Mouse (Mus musculus) kidney, adult 8-10 months (tissue): ENCODE measurements around the gene Slc25a20.
A peak's percentile ranks its signal among the peaks of the same experiment; 100 is the strongest.
"Not testable (repeated sequence)": the region's sequence is repeated elsewhere in the genome, so short reads cannot be mapped to it uniquely, and the experiment has no call there.

Experiments used
- DNase-seq, 2 experiments: peaks; one replicate each; pipeline ENCODE4 v3.0.0; 2022

Gene Slc25a20

DNA sequence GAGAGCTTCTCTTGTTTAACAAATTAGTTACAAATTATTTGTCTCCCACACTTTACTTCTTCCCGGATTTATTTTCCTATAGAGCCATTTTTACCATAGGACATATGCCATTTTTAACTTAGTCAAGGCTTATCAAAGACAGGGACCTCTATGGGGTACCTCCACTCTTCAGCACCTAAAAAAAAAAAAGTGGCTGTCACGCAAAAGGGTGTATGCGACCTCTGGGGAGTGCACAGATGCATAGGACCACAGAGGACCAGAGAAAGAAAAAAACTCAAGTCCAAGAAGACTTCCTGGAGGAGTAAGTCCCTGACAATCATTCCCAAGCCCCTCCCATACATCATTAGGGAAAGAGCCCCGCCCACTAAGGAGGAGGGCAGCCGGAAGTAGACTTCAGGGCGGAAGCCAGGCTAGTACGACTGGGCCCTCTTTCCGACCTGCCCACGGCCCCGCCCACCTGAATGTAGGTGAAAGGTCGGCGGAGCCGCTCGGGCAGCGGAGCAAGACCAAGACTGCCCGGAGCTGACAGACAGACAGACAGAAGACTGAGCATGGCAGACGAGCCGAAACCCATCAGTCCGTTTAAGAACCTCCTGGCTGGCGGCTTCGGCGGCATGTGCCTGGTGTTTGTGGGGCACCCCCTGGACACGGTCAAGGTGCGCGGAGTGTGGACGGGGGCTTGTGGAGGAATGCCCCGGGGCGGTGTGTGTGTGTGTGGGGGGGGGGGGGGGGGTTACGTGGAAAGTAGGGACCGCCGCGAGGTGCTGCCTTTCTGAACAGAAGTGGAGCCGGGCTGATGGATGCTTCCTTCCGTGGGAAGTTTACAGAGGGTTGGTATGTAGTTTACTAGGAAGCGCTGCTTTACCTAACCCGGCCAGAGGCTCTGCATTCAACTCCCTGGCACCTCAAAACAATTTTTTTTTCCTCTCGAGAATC, at the start of gene Slc25a20:
Gene Slc25a20, plus strand, starts transcription at position 412 of the 936 bp plus-strand sequence.
- DNase-seq: peak; percentile 91 to 93

- no peak for DNase-seq
Observed at GRCm38 (mm10) chr9:108617301-108617700, 44.6 kb upstream of the Slc25a20 start.

- peak; percentile 21 to 38 for DNase-seq
Observed at GRCm38 (mm10) chr9:108626498-108626897, 35.4 kb upstream of the Slc25a20 start.

DNA sequence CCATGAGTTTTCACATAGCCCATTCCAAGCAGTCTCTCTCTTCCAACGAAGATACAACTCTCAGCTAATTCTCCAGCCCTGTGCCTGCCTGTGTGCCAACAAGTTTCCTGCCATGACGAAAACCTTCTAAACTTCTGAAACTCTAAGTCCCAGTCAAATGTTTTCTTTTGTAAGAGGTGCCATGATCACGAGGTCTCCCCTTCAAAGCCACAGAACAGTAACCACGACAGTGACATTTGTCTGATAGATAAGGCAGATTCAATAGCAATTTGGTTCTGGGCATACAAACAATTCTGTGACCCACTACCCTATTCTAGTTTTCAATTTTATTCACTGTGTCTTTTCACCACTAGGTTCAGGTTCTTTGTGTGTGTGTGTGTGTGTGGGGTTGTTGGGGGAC, 33.7 kb upstream of the Slc25a20 start:
- no peak for DNase-seq

GRCm38 (mm10) chr9:108630683-108631082, 31.2 kb upstream of the Slc25a20 start:
- no peak for DNase-seq

- DNase-seq: no peak
Observed at GRCm38 (mm10) chr9:108631631-108632256, 30.1 kb upstream of the Slc25a20 start.

DNA sequence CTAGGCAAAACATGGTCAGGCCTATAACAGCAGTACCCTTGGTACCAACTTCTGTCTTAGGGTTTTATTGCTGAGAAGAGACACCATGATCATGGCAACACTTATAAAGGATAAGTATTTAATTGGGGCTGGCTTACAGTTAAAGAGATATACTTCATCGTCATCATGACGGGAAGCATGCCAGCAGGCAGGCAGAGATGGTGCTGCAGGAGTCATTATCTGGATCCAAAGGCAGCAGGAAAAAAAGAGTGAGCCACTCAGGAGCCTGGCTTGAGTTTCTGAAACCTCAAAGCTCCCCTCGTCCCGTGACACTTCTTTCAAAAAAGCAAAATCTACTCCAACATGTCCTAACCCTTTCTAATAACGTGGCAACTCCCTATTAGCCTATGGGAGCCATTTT, 29.5 kb upstream of the Slc25a20 start:
- no peak for DNase-seq

DNA sequence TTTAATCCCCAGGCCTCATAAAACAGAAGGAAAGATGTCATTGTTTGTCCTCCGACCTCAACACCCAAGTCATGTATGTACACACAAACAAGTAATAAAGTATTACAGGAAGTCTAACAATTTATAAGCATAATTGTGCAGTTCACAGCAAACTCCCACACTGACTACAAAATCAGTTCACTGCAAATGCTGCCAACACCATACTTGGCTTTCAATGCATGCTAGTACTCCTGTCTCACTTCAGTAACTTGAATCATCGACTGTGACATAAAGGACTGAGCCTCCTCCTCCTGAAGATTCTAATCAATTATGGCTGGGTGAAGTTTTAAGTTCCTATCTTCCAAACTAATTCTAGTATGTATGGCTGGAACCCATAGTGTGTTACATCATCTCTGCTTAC, 28.0 kb upstream of the Slc25a20 start:
- no peak for DNase-seq

DNA sequence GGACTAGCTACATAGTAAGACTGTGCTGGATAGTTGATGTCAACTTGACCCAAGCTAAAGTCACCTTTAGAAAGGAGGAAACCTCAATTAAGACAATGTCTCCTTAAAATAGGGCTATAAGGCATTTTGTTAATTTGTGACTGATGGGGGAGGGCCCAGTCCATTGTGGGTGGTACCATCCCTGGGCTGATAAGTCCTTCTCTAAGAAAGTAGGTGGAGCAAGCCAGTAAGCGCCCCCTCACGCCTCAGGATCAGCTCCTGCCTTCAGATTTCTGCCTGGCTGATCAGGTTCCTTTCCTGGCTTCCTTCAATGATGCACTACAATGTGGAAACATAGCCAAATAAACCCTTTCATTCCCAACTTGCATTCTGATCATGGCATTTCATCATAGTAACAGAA, 26.5 kb upstream of the Slc25a20 start:
- peak in 1 of 2 experiments; percentile 3 for DNase-seq

- DNase-seq: no peak
Observed at GRCm38 (mm10) chr9:108639825-108640224, 22.1 kb upstream of the Slc25a20 start.

DNA sequence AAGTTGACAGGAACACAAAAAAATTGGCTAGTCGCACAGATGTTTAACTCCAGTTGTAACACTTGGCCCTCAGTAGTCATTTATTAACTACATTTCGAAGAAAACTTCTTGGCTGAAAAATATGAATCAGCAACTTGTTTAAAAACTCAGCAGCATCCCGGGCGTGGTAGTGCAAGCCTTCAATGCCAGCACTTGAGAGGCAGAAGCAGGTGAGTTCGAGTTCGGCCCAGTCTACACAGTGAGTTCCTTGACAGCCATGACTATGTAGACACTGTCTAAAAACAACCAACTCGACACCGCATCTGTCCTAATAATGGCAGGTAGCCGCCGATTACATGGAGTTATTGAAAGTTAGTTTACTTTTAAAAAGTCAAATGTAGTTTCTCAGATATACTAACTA, 13.7 kb upstream of the Slc25a20 start:
- peak; percentile 59 to 73 for DNase-seq

DNA sequence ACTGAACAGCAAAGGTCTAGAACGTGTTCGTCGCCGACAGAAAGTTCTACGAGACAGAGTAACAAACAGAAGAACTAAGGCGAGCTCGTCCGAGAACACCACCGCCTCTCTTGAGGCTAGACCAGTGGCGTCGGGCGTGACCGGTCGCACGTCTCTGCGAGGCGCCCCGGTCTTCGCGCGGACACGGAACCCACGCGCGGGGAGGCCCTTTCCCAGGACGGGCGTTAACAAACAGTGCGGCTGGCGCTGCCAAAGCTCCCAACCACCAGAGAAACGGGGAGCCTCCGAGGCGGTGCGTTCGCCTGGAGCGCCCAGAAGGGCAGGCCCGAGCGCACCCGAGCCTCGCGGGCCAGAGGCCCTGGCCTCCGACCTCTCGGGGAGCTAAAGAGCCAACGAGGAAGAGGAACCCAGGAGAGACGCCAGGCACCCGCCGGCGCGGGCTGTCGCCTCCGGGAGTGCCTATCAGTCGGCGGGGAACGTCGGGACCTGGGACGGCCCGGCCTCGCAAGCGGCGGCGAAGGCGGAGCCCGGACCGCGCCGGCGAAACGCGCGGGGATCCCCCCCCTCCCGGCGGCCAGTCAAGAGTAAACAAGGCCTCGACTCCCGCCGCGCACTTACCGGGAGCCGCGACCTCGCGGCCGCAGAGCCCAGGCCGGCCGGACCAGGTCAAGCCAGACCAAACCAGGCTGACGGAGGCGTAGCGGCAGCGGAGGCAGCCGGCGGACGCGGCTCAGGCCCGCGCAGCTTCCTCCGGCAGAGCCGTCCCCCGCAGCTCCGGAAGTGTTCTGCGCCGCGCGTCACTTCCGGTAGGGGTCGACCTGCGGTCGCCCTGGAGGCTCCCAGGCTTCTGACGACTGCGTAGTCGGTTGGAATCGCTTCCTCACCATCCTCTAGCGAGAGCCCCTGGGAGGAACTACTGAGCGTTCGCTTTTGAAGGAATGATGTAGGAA, 13.0 kb upstream of the Slc25a20 start, which contains the start of gene Arih2:
Gene Arih2, minus strand, starts transcription at position 776 of the 950 bp plus-strand sequence.
- peak; percentile 89 for DNase-seq

DNA sequence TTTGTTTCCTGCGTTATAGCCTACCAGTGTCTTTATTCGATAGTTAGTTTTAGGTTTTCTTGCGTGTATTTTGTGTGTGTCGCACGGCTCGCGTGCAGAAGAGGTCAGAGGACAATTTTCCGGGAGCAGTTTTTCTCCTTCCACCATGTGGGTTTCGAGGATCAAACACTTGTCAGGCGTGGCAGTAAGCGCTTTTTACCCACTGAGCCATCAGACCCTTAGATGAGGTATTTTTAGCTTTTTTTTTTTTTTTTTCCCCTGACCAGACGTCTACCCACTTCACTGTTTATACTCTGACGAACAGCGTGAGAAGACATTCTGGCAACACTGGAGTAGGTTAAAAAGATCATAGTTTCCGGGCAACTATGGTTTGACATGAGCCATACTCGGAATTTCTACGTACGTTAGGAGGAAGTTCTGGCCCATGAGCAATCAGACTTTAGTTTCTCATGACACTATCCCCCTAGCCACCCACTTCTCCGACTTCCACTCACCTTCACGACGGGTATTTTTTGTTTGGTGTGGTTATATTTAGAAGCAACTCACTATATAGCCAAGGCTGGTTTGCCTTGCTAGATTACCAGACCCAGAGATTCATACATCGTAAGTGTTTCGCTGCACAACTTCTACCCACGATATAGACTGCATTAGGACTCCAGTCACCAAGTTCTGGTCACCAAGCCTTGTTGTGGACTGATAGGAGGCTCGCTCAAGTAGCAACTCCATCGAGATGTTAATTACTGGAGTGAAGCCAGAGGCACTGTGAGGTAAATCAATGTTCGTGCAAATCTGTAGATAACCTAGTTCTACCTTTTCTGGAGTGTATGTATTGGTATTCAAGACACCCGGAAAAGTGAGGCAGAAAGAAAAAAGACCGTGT, 12.1 kb upstream of the Slc25a20 start:
- no peak for DNase-seq

- no peak for DNase-seq
Observed at GRCm38 (mm10) chr9:108654566-108655464, 7.1 kb upstream of the Slc25a20 start.

DNA sequence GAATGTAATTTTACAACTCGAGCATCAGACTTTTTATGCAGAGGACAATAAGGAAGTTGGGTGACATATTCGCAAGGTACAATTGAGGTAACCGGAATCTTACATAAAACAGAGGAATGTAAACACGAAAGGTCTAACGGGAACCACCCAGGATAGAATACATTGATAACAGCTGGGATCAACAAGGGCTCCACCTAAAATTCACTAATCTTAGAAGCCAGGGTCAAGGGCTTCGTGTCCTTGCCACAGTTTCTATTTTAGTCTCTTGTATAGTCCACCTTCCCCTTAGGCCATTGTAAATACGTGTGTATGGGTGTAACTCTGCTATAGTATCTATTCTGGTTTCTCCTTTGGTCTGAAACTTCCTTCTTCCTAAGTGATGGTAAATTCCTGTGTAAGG, 6.0 kb upstream of the Slc25a20 start:
- DNase-seq: not testable (repeated sequence)

GRCm38 (mm10) chr9:108662660-108663059, 772 bp downstream of the Slc25a20 start:
- no peak for DNase-seq

DNA sequence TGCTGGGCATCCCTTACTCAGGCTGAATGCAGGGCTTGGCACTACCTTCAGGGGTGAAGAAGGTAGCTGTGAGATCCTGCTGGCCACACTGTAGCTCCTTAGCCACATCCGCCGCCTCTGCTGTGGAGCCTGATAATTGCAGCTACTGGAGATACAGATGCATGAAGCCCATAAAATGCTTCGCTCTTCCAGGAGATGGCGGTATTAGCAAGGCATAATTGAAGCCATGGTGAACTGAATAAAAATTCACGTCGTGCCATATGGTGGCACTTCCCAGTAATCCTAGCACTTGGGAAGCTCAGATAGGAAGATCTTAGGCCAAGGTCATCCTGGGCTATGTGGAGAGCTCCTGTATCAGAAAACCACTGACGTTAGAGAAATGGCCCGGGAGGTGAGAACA, 8.0 kb downstream of the Slc25a20 start:
- DNase-seq: no peak

DNA sequence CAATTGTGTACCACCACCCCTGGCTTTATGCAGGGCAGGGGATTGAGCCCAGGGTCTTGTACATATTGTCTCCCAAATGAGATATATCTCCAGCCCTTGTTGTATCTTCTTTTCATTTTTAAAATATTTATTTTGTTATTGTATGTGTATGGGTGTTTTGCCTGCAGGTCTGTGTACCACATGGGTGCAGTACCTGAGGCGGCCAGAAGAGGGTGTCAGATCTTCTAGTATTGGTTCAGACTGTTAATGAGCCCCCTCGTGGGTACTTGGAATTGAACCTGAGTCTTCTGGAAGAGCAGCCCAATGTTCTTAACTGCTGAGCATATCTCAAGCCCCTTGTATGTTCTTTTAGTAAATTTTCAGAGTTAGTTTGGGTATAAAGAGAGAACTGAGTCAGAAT, 11.3 kb downstream of the Slc25a20 start:
- DNase-seq: peak in 1 of 2 experiments; percentile 18

GRCm38 (mm10) chr9:108680026-108680425, 18.1 kb downstream of the Slc25a20 start:
- DNase-seq: no peak

DNA sequence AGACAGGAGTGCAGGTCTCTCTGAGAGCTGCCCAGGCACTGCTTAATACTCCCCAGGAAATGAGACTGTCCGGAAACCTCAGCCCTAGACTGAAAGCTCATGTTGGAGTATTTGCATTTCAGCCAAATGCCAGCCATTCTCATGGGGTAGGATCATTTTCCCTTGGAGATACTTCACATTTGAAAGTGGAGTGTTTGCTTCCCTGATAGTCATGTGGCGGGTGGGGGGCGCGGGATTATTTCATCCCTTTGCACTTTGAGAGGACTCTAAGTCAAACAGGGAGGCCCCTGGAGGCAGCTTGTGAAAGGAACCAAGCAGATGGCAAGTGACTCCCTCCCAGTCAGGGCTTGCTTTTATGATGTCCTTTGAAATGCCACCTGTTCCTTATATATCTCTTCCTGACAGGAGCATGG, 24.6 kb downstream of the Slc25a20 start:
- no peak for DNase-seq

GRCm38 (mm10) chr9:108687181-108687580, 25.3 kb downstream of the Slc25a20 start:
- no peak for DNase-seq
